Mouse (Mus musculus) hematopoietic stem cell, adult 5-6 weeks (primary cell): Measurements from ENCODE around the gene Mtmr1. TPM values are rescaled to one million over a fixed set of nuclear protein-coding genes. Genes with fewer than 3 reads are reported as not detected.

Experiments
- ATAC-seq, 2 experiments: fragments of 125-278 bp in 1 of 2; replicated peaks in 1 of 2; 2 replicates each; pipeline ENCODE4 v1.8.0; 2016 to 2017; ENCODE audit warnings: inconsistent platforms in 2 of 2, mild to moderate bottlenecking in 2 of 2, moderate number of reproducible peaks in 2 of 2, low read depth in 1 of 2, moderate TSS enrichment in 1 of 2; ENCODE audit not compliant: low FRiP score in 2 of 2, poor library complexity in 2 of 2, severe bottlenecking in 2 of 2, insufficient read depth in 1 of 2, low TSS enrichment in 1 of 2
- total RNA-seq: library from RNA; stranded (forward); fragments of 172-1452, 232-1000 nt; gene quantifications from 2 replicates; pipeline ENCODE4 v1.2.3, GENCODE M21; 2017

Gene Mtmr1
- total RNA-seq, 1 experiment from 2014 or later, result 40.0 TPM

DNA sequence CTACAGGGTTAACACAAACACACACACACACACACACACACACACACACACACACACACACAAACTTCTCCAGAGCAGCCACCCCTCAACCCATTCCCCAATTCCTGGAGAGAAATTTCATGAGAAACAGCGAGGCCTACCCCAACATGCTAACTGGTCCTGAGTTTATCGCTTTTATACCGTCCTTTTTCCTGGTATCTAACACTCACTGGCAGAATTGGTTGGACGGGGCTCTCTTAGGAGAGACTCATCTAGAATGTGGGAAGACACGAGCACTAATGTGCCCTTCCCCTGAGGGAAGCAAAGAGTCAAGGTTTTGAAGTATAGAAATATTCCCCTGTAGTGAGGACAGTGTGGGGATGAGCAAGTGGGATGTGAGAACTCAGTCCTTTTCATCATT lies 66.3 kb downstream of the Mtmr1 start:
- ATAC-seq, result no peak

DNA sequence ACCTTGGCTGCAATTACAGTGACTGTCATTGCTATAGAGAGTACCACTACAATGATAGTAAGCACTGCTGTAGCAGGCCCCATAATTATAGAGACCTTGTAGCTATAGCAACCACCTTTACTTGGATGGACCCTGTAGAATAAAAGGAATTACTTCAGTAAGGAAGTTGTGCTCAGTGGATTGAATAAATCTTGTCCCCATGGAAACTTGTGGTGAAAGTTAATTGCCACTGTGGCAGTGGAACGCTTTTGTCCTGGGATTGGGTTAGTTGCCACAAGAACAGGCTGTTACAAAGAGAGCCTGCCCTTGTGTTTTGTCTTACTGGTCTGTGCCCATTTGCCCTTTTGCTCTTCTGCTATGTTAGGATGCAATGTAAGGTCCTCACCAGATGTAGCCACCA lies 69.9 kb downstream of the Mtmr1 start:
- no peak for ATAC-seq

DNA sequence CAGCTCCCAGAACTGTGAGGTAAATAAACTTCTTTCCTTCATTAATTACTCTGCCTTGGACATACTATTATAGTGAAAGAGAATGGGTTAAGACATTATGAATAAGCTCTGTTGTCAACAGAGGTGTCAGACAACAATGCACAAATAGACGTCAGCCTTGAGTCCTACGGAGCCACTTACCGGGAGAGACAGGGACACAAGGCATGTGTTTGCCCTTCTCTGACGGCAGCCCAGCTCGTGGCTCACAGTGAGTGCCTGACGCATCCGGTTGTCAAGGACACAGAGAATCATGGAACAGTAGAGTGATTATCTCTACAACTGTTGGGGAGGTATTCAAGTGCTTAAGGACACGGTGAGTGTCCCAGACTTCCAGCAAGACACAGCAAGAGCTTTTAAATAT lies 70.3 kb downstream of the Mtmr1 start:
- ATAC-seq, result no peak

DNA sequence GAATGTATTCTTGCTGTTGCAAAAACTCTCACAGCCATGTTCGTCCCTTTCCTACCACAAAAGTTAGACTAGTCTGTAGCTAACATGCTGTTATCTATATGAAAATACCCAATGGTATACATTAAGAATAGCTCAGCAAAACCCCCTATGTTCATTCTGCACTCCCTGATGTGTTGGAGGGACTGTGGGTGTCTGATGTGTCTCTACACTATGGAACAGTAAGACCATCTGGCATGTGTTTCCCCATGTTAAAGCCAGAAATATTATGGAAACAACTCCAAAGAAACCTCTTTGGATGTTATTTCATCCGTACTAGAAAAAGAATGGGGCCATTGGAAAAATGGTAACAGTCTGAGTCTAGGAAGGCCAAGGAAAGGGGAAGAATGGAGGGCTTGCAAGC lies 71.0 kb downstream of the Mtmr1 start:
- no peak for ATAC-seq

DNA sequence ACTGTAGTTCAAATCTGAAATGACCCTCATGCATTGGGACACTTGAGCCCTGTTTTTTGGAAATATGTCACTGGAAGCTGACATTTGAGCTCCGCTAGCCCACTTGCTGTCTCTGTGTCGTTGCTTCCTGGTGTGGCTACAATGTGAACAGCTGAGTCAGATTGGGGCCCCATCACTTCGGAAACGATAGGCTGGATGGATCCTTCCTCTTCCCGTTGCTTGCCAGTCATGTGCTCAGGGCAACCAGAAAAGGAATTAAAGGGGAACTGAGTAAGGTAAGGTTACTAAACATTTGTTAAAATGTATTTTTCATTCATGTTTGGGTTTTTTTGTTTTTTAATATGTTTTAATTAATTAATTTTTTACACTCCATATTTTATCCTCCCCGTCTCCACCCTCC lies 74.9 kb downstream of the Mtmr1 start:
- no peak for ATAC-seq

DNA sequence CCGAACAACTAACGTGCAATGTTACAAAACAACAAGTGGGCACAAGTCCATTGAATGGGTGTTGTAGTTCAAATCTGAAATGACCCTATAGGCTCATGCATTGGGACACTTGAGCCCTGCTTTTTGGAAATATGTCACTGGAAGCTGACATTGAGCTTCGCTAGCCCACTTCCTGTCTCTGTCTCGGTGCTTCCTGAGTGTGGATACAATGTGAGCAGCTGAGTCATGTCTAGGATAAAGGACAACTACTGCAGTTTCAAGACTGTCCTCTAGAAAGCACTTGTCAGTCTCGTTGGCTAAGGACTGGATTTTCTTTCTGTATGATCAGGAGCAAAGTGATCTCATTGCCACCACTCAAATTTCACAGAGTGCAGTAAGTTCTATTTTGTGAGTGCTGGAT lies 78.4 kb downstream of the Mtmr1 start:
- ATAC-seq, result peak; percentile 39 to 46; a peak in 2 of 4 replicates

DNA sequence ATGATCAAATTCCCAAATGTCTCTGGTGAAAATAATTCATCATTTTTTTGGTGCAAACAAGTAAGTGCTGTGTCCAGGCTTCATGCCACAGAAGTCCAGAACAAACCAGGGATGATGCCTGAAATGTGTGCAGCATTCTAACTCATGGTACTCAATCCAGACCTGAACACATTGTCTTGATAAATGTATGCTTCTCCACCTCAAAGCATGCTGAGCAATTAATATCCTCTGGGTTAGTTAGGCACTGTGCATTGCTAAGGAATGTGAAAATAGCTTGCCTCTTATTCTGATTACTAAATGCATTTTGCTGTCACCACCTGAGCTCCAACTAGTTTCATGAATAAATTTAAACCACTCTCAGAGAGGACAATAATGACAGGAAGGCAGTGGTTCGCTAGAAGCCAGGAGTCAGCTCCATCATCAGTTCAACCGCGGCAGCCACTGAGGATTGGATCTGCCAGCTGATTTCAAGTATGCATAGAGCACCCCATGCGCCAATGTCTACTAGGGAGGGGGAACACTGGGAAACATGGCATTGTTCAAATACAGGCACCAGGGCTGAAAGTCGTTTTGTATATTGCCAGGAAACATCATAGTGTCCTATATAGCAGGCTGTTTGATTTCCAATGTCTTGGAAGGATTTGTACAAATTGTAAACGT lies 91.6 kb downstream of the Mtmr1 start:
- ATAC-seq, result no peak

DNA sequence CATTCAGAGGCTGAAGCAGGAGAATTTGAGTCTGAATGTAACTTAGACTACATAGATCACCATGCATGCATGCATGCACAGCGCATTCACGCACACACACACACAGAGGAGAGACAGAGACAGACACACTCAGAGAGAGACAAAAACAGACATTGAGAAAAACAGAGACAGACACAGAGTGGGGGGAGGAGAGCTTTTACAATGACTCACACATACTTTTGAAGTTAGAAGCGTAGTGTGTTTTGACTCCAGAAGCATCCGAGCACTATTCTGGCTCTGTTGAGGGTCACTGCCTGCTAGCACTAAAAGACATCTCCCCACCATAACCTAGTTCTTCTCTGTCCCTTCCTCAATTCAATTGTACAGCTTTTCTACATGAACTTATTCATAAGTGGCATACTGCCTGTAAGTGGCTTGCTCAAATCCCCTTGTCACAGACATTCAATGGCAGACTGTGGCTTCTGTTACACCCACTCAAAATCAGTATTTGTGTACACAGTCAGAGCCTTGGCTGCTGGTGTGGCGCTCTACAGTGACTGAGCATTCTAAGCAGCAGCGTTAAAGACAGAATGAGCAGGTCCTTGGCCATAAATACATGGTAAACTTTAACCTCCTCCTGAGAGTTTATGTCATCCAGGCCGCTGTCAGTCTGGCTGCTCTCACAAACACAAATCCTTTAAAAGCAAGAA lies 99.7 kb downstream of the Mtmr1 start:
- ATAC-seq, result no peak

DNA sequence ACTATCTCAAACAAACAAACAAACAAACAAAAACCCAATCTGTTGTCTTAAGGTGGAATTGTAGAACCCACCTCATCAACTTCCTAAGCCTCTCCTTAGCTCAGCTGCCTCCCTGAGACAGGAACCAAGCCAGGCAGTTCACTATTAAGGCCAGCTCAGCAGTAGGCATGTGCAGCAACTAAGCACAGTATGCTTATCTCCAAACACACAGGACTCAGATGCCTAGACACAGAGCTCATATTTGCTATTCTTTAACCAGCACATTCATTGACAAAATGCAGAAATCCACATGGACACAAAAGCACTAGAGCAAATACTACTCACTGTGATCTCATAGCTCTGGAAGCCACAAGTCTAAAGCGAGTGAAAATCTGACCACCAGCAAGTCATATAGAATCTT lies 100.9 kb downstream of the Mtmr1 start:
- no peak for ATAC-seq

DNA sequence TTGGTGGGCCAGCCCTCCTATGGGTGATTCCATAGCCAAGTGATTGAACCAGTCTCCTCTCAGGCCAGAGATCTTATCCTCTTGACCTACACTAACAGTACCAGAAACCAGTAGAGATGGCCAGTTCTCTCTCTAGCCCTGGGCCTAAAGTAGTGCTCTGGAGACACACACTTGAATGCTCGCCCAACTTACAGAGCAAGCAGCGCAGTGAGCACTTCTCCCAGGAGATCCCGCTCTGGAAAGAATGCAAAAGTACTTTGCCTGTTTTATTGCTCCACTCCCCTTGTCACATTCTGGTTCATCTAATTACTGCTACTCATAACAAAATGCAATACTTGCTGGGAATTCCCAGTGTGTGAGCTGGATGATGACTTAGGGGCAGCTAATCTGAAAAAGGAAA lies 102.9 kb downstream of the Mtmr1 start:
- no peak for ATAC-seq

Other genes starting within 250 kb of the Mtmr1 start
- gene Mtm1, start 154.0 kb upstream of the Mtmr1 start, total RNA-seq, result 22.4 and 31.2 TPM in 2 replicates
- 14.0 and 14.3 TPM in 2 replicates for gene Cd99l2, start 128.1 kb downstream of the Mtmr1 start, total RNA-seq
- gene Hmgb3, start 191.2 kb downstream of the Mtmr1 start, total RNA-seq, result 175 and 301 TPM in 2 replicates